Mouse (Mus musculus) left cerebral cortex, postnatal 25 days (tissue): ENCODE measurements around the gene Itgb2l. TPM values are rescaled to one million over a fixed set of nuclear protein-coding genes. Genes with fewer than 3 reads are reported as not detected.
A peak's percentile ranks its signal among the peaks of the same experiment; 100 is the strongest.
"Not testable (repeated sequence)": the region's sequence is repeated elsewhere in the genome, so short reads cannot be mapped to it uniquely, and the experiment has no call there.

ENCODE experiments used
- DNase-seq, 2 experiments: peaks; one replicate each; pipeline ENCODE4 v3.0.0; 2022; ENCODE audit warnings: low spot score in 2 of 2, mixed read lengths in 1 of 2
- intact Hi-C: fragments of 180-260 bp; cut with DNase I; formaldehyde crosslinking; loops from one replicate; pipeline ENCODE4 v1.15.1; 2025
- total RNA-seq, 2 experiments: library from RNA; stranded (reverse); gene quantifications; 2 replicates each; pipeline ENCODE4 v1.2.3; 2021

Gene Itgb2l
- not detected for total RNA-seq

DNA sequence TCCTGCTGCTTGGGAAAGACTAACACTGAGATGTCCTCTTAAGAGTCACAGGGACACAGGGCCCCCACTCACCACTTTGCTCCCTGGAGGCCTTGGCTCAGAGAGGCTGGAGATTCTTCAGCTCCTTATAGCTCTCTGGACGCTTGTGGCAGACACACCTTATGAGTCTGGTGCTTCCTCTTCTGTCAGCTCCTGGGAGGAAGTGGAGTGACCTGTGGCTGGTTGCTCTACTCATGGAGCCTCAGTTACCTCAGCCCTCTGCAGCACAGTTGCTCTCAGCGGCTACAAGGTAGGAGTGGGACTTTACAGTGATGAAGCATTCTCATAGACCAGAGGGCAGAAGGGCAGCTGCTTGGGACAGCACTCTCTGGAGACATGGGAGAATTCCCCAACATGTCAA lies at the start of gene Itgb2l:
TSS of gene Itgb2l (minus strand) at position 152 of the 400 bp plus-strand sequence.
- intact Hi-C loops: no loop called here
- DNase-seq: no peak

- intact Hi-C loops: no loop called here
- DNase-seq: no peak
Measured at GRCm38 (mm10) chr16:96491530-96491929, 48.1 kb upstream of the Itgb2l start.

GRCm38 (mm10) chr16:96488038-96488437 lies 44.6 kb upstream of the Itgb2l start:
- DNase-seq: no peak
- intact Hi-C loops: no loop called here

- no peak for DNase-seq
- intact Hi-C loops: no loop called here
Measured at GRCm38 (mm10) chr16:96487007-96487684, 43.7 kb upstream of the Itgb2l start.

DNA sequence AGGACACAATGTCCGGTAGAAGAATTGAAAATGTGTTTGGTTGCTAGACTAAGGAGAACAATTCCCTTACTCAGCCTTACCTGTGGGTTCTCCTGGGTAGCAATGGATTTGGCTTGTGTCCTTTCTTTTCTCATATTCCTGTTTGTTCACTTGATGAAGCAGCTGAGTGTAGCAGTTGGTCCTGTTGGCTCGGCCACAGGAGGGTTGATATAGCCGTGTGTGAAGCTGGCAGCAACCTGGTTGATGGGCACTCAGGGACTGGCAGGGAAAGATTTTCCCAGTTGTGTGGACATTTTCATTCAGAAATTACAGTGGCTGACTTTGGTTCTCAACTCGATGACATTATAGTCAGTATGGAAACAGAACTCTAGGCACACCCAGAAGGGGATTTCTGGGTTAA lies 38.4 kb upstream of the Itgb2l start:
- intact Hi-C loops: no loop called here
- DNase-seq: no peak

DNA sequence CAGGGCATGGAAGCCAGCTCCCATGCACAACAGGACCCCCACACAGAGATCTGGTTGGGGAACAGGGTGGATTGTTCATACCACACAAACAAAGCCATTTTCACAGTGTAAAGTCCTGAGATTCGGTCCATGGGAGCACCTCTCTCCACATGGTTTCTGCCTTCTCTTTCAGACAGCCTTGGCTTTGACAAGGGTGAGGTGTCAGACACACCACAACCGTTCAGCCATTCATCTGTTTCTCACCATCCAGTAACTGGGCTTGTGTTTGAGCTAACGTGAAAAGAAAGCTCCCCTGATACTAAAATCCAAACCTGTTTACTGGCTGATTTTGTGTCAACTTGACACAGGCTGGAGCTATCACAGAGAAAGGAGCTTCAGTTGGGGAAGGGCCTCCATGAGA lies 30.8 kb upstream of the Itgb2l start:
- intact Hi-C loops: no loop called here
- no peak for DNase-seq

DNA sequence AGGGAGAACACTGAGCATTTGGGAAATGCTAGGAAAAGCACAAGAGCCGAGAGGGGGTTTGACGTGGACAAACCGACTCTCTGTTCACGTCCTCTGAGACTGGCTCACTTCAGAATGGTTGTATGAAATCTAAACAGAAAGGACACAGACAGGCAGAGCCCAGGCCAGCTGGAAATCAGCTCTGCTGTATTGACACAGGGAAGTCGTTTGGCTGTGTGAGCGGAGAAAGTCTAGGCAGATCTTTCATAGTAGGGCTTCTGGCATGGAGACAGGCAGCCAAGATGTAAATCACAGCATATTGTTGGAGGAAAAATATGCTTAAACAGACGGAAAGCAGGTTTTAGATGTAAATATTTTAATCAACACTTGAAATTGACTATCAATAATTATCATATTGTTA lies 29.4 kb upstream of the Itgb2l start:
- intact Hi-C loops: no loop called here
- no peak for DNase-seq

- no peak for DNase-seq
- intact Hi-C loops: no loop called here
Measured at GRCm38 (mm10) chr16:96472361-96472760, 28.9 kb upstream of the Itgb2l start.

DNA sequence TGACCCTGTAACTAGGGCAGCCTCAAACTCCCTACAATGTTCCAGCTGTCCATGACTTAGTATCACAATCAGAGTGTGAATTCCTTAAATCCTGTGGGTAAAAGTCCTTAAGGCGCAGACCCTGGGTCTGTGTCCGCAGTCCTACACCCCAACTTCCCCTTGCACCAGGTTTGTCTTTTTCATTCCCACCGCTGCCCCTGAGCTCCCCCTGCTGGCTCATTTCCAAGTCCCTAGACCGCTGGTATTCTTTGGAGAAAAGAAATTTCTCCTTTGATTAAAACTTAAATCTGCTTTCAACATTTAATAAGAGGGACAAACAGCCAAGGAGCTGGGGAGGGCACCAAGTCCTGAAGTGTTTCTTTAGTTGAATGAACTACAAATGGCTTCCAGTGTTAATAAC lies 26.2 kb upstream of the Itgb2l start:
- DNase-seq: no peak
- intact Hi-C loops: no loop called here

DNA sequence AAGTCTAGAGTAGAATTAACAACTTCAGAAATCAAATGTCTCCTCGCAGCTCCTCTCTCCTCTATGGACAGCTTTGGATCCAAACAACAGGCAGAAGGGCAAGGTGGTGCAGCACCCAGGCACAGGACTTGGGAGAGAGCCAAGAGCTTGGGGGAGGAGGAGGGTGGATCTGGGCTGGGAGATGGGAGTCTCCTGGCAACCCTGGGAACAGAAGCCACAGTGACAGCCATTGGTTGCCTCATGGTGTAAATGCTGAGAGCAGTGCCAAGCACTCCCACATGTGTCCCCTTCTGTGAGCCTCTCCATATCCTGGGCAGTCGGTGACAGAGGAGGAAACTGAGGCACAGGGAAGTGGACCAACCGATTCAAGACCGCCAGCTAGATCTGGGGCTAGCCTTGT lies 25.3 kb upstream of the Itgb2l start:
- DNase-seq: peak; percentile 65 to 76
- intact Hi-C loops: no loop called here

DNA sequence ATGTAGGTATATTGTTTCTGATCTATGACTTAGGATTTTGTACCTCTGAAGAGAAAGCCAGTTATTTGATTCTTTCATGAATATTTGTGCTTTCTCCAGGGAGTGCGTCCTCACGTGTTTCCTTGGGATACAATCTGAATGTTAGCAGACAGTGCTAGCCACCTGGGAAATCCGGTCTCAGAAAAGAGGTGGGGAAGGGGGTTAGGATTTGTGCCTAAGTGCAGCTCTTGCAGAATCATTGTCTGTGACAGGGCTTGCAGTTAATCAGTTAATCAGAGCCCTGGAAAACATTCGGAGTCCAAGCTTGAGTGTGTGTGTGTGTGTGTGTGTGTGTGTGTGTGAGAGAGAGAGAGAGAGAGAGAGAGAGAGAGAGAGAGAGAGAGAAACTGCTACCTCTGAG lies 24.6 kb upstream of the Itgb2l start:
- intact Hi-C loops: no loop called here
- no peak for DNase-seq

GRCm38 (mm10) chr16:96467445-96467844 lies 24.0 kb upstream of the Itgb2l start, which contains the start of gene Pcp4:
TSS of gene Pcp4 (plus strand) at chr16:96467606.
- peak; percentile 94 to 97 for DNase-seq
- intact Hi-C loops: loop anchor here (1.0 to 2.0 kb wide), 4 partner anchors 67 to 204 kb away; no protein-coding TSS in a partner anchor

DNA sequence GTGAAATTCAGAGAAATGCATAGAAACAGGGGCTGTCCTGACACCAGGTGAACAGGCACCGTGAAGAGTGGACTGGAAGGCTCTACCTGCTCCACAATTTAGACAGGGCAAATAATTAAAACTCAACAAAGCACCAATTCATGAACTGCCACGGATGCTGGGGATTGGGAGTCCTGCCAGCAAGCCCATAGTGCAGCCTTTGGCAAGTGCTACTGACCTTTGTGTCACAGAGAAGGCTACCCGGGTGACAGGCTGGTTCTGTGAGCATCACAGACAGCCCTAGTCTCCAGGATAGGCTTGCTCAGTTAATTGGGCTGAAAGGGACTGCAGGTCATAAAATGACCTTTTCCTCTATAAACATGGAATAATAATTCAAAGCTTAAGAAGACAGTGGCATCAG lies 17.4 kb upstream of the Itgb2l start:
- intact Hi-C loops: no loop called here

GRCm38 (mm10) chr16:96459356-96459755 lies 15.9 kb upstream of the Itgb2l start:
- no peak for DNase-seq
- intact Hi-C loops: no loop called here

More for the DNA sequence above, 17.4 kb upstream of the Itgb2l start:
- DNase-seq: no peak

GRCm38 (mm10) chr16:96457612-96458011 lies 14.2 kb upstream of the Itgb2l start:
- intact Hi-C loops: no loop called here
- DNase-seq: no peak

DNA sequence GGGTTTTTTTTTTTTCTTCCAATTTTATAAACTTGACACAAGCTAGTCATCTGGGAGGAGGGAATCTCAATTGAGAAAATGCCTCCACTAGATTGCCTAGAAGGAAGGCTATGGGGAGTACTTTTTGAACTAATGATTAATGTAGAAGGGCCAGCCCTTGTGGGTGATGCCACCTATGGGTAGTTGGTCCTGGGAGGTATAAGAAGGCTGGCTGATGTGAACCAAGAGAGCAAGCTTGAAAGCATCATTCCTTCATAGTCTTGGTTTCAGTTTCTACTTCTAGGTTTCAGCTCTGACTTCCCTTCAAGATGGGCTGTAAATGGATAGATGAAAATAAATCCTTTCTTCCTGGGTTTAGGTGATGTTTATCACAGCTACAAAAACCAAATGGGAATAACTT lies 10.7 kb upstream of the Itgb2l start:
- intact Hi-C loops: no loop called here
- no peak for DNase-seq

DNA sequence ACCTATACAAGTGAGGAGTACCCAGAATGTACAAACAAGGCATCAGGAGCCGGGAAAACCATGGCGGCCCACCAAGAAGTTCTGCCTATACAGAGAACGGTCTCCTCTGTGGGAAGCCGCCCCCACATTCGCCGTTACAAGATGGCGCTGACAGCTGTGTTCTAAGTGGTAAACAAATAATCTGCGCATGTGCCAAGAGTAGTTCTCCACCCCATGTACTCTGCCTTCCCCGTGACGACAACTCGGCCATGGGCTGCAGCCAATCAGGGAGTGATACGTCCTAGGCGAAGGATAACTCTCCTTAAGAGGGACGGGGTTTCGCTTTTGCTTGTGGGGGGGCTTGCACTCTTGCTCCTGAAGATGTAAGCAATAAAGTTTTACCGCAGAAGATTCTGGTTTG lies 7.5 kb upstream of the Itgb2l start:
- DNase-seq, intact Hi-C loops: not testable (repeated sequence)

- no peak for DNase-seq
- intact Hi-C loops: no loop called here
Measured at GRCm38 (mm10) chr16:96441826-96442225, 1.6 kb downstream of the Itgb2l start.

DNA sequence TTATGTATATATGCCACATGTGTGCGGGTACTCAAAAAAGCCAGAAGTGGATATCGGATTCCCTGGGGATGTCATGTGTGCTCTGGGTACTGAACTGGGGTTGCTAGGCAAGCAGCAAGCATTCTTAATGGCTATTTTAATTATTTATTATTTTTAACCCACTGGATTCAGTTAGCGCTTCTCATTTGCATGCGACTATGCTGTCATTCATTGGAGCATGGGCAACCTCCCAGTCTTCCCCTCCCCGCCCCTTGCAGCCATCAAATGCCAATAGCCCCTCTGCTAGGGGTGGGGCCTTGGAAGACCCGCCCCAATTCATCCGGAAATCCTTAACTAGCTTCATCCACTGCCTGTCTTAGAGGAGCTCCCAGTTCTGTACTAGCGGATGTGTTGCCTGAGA lies 2.5 kb downstream of the Itgb2l start:
- intact Hi-C loops: no loop called here
- DNase-seq: no peak

GRCm38 (mm10) chr16:96439682-96440081 lies 3.7 kb downstream of the Itgb2l start:
- DNase-seq: no peak
- intact Hi-C loops: no loop called here

- DNase-seq: no peak
- intact Hi-C loops: no loop called here
Measured at GRCm38 (mm10) chr16:96438946-96439345, 4.5 kb downstream of the Itgb2l start.
